Mouse (Mus musculus): ENCODE measurements around the gene Tmem107.

Tmem107 gene

GRCm38 (mm10) chr11:69095511-69096231 is 25.1 kb downstream of the Tmem107 start:
- DNase-seq: peak; percentile 51

DNA sequence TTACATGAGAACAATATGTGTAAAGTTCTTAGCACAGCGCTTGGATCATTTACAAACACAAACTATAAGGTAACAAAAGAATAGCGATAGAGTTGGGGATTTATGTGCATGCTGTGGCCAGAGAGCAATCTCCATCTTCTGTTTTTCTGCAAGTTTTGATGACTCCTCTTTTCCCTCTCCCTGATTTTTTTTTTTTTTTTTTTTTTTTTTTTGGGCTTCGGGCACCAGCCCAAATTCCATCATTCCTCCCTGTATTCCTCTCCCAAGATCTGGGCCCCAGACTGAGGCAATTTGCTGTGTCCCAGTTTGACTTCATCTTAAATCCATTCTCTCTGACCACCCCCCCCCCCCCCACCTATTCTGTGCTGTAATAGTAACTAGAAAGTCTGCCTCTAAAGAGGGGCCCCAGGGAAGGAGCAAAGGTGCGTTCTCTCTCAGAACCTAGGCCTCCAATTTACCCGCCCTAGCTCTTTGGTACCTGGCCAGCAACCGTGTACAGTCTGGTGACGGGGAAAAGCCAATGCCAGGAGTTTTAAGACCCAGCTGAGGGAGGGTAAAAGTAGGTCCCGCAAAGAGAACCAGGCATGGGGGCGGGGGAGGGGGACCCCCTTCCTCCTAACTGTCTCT is 25.9 kb downstream of the Tmem107 start:
- DNase-seq: no peak

DNA sequence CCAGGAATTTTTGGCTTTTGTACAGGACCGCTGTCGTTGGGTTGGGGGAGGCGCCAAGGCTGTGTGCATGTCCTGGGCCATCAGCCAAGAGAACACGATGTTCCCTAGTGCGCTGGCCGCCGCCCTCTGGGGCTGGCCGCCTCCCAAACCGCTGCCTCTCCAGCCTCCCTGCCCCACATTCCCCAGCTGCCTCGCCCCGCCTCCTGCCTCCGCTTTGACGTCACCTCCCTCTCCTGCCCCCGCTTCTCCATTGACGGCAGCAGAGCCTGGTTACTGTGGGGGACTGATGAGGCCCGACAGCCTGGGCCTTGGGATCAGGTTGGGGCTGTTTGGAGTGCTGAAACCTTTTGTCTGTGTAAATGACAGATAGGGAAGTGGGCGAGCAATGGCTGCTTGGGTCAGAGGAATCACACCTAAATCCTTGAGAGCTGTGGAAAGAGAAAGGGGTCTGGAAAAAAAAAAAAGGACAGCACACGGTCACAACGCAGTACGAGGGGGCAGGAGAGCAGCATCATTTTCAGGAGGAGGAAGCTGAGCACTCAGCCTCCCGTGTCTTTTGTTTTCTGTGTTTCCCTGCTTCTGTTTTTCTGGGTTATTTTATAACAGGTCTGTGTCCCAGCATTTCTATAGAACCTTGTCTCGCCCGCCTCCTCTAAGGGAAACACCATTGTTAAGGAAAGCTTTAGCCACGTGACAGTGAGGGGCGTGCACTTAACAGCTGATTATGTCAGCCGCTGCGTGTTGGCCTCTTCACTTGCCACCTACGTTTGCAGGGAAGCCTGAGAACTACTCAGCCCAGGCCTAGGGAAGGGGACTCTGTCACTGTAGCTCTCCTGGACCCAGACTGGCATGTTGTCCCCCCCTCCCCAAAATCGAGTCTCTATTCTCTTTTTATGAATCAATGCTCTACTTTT is 26.6 kb downstream of the Tmem107 start:
- DNase-seq: peak; percentile 92

DNA sequence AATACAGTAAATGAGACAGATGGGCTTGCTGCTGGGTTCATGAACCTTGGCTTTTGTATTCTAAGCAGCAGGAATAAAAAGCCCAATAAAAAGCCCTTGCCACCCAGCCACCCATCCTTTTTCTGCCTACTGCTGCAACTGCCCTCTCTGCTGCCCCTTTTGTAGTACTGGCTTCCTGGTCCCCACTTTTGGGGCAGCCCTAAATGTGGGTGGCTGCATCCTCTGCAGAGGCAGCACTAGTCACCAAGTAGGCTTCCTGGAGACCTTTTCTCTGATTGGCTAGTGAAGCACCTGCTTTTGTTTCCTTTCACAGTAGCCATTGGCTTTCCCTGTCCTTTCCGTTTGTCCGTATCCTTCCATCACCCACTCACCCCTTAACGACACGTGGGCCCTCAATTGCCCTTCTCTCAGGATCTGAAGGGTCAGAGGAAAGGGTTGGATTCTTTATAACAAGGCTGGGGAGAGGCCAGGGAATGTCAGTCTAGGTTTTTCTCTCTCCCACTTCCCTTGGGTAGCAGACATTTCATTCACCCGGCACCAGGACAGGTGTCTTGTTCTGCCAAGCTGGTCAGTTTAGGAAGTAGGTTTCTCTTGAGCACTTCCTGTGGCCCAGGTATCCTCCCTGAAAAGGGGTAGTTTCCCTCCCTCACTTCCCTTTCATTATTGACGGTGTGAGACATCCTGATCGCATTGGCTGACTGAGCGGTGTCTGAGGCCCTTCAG is 27.6 kb downstream of the Tmem107 start:
- peak; percentile 61 for DNase-seq

DNA sequence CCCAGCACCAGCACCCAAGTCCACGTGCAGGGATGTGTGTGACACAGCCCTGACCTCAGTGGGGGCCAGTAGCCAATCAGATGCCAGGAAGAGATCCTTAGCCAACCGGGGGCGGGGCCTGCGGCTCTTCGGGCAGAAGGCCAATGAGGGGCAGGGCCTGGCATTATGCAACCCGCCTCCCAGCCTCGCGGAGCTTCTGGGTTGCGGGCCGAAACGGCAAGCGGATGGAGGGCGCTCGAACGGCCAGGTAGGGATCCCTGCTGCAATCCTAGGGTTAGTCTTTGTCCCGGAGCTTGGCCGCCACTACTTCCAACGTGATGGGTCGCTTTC is 28.1 kb downstream of the Tmem107 start:
- peak; percentile 99 for DNase-seq

DNA sequence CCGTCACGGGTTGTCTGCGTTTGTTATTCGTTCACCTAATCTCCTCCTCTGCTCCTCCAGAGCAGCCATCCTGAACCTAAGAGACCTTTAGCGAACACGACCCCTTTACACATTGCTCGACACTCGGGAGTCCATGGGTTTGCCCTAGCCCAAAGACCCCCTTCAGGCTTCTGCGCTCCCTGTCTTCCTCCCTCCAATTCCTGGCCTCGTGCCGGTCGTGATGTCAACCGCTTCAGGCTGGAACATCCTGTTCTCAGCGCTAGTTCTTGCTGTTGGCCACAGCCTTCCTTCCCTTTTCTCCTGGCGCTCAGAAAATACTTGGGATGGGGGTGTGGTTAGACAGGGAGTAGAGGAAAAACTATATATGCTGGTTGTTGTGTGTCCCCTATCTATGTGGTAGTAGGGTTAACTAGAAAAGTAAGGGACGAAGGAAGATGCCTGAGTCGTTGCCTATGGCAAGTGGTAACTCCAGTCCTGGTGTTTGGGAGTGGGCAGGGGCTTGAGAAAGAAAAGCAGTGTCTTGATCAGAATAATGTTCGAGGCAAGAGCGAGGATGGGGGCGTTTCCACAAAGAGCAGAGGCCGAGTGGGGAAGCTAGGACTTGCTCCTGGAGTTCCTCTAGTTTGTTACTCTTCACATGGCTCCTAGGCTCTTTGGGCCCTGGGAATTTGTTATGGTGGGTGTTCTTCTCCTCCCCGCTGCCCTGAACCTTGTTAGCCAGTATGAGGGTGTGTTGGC is 28.7 kb downstream of the Tmem107 start:
- DNase-seq: peak; percentile 88

DNA sequence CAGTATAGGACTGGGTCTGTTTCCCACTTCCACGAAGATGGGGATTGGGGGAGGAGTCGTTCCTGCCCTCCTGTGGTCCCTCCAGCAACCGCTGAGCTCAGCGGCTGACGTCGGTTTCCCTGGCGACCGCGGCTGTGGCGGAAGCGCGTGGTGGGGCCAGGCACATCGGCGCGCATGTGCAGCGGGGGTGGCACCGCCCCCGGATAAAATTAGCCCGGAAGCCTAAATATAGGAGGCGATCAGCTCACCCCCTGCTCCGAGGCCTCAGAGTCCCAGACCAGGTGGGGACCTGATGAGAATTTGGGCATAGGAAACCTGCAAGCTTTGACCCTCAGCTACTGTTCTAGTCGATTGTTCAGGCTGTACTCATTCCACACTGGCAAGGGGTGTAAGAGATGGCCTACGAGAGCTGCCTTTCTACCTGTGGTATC is 29.3 kb downstream of the Tmem107 start:
- DNase-seq: peak; percentile 93

DNA sequence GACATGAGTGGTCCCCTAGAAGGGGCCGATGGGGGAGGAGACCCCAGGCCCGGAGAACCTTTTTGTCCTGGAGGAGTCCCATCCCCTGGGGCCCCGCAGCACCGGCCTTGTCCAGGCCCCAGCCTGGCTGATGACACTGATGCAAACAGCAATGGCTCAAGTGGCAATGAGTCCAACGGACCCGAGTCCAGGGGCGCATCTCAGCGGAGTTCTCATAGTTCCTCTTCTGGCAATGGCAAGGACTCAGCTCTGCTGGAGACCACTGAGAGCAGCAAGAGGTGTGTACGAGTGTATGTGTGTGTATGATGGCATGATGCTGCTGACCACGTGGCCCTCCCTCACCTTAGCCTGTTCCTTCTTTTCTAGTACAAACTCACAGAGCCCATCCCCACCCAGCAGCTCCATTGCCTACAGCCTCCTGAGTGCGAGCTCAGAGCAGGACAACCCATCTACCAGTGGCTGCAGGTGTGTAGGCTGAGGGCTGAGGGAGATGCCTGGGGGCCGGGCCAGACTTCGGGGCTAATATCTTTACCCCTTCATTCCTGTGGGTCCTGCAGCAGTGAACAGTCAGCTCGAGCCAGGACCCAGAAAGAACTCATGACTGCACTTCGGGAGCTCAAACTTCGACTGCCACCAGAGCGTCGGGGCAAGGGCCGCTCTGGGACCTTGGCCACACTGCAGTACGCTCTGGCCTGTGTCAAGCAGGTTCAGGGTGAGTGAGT is 30.2 kb downstream of the Tmem107 start:
- peak; percentile 74 for DNase-seq

GRCm38 (mm10) chr11:69101604-69102402 is 31.2 kb downstream of the Tmem107 start:
- DNase-seq: peak; percentile 58

- DNase-seq: peak; percentile 57
Observed at GRCm38 (mm10) chr11:69102403-69102725, 31.8 kb downstream of the Tmem107 start.

DNA sequence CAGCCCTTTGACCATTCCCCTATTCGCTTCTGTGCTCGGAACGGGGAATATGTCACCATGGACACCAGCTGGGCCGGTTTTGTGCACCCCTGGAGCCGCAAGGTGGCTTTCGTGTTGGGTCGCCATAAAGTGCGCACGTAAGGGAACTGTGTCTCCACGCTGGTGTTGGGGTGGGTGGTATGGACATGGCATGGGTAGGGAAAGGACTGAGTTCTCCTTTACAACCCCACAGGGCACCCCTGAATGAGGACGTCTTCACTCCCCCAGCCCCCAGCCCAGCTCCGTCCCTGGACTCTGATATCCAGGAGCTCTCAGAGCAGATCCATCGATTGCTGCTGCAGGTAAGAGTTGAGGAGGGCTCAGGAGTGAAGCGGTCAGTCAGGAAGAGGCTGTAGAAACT is 32.5 kb downstream of the Tmem107 start:
- DNase-seq: peak; percentile 52

DNA sequence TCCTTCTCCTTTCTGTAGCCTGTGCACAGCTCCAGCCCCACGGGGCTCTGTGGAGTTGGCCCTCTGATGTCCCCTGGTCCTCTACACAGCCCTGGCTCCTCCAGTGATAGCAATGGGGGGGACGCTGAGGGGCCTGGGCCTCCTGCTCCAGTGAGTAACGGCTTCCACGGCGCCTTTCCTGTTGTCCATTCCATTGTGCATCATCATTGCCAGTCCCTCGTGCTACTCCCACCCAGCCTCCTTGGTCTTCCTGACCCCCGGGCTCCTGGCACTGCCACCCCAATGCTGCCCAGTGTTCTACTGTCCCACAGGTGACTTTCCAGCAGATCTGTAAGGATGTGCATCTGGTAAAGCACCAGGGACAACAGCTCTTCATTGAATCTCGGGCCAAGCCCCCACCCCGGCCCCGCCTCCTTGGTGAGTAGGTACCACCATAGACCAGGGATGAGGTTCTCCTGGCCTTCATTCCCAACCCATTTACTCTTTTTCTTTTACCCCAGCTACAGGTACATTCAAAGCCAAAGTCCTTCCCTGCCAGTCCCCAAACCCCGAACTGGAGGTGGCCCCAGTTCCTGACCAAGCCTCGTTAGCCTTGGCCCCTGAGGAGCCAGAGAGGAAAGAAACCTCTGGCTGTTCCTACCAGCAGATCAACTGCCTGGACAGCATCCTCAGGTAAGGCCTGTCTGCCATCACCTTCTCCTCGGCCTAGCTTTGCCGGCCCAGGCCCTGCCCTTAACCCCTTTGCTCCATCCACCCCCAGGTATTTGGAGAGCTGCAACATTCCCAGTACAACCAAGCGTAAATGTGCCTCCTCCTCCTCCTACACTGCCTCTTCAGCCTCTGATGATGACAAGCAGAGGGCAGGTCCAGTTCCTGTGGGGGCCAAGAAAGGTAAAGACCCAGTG is 33.2 kb downstream of the Tmem107 start:
- peak; percentile 23 for DNase-seq

- DNase-seq: peak; percentile 49
Observed at GRCm38 (mm10) chr11:69104487-69104886, 33.9 kb downstream of the Tmem107 start.

GRCm38 (mm10) chr11:69105227-69105626 is 34.6 kb downstream of the Tmem107 start:
- no peak for DNase-seq

- no peak for DNase-seq
Observed at GRCm38 (mm10) chr11:69105796-69106195, 35.2 kb downstream of the Tmem107 start.

DNA sequence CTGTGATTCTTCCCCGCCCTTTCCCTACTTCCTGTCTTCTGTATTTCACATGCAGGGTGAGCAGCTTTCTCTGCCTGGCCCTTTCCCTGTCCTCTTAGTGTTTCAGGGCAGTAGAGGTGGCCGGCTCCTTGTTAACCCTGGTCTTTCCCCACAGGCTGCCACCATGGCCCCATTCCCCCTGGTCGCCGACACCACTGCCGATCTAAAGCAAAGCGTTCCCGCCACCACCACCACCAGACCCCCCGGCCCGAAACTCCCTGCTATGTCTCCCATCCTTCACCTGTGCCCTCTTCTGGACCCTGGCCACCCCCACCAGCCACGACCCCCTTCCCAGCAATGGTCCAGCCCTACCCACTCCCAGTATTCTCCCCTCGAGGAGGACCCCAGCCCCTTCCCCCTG is 35.7 kb downstream of the Tmem107 start:
- no peak for DNase-seq

DNA sequence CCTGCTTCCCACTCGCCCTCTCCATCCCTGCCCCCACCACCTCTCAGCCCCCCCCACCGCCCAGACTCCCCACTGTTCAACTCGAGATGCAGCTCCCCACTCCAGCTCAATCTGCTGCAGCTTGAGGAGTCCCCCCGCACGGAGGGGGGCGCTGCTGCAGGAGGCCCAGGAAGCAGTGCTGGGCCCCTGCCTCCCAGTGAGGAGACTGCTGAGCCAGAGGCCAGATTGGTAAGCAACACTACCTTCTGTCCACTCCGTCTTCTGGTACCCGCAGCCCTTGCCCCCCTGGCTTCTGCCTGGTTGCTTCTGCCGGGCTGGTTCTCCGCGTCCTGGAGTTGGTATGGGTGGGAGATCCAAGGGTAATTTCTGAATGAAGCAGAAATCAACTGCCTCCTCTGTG is 36.2 kb downstream of the Tmem107 start:
- peak; percentile 53 for DNase-seq

DNA sequence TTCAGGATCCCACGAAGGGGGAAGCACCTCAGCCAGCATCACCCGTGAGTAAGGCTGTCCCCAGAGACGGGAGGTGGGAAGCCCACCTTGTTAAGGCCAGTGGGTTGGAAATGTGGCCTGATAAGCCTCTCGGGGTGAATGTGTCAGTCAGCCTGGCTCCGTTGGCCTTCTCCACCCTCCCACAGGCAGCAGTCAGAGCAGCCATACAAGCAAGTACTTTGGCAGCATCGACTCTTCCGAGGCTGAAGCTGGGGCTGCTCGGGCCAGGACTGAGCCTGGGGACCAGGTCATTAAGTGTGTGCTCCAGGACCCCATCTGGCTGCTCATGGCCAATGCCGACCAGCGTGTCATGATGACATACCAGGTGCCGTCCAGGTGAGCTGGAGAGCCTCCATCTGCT is 37.1 kb downstream of the Tmem107 start:
- no peak for DNase-seq

DNA sequence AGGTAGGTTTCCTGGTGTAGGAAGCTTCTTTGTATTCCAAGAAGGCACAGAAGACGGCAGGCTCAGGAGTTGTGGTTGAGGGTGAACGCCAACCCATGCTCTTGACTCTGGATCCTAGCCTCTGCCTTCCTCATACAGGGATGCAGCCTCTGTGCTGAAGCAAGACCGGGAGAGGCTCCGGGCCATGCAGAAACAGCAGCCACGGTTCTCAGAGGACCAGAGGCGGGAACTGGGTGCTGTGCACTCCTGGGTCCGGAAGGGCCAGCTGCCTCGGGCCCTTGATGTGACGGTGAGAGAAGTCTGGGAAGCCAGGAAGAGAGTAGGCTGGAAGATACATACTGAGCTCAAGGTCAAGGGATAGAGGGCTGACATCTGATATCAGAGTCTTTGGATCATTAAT is 37.6 kb downstream of the Tmem107 start:
- no peak for DNase-seq

Data from cerebellum, adult 11-12 months (tissue).